Mouse (Mus musculus) heart, embryonic 11.5 days (tissue): Measurements from ENCODE around the gene Olfr229. TPM values are rescaled to one million over a fixed set of nuclear protein-coding genes. Genes with fewer than 3 reads are reported as not detected.
"Not testable (repeated sequence)": the region's sequence is repeated elsewhere in the genome, so short reads cannot be mapped to it uniquely, and the experiment has no call there.

Source experiments
- ATAC-seq: fragments of 200-750 bp; cut with Nextera tagmentation; replicated peaks from 2 replicates; pipeline ENCODE4 v1.8.0; 2017; ENCODE audit warnings: moderate library complexity; ENCODE audit not compliant: insufficient number of reproducible peaks, low FRiP score, low TSS enrichment
- H3K27ac ChIP-seq: fragments of 300-500 bp; sonication (generic); 2 replicates; pipeline ENCODE4 v1.5.1; 2014; ENCODE audit warnings: mild to moderate bottlenecking, low read depth, low read length
- H3K27me3 ChIP-seq: fragments of 300-500 bp; sonication (generic); 2 replicates; pipeline ENCODE4 v1.6.1; 2014; ENCODE audit warnings: mild to moderate bottlenecking, low read length, mixed read lengths; ENCODE audit not compliant: control insufficient read depth, insufficient read depth
- H3K36me3 ChIP-seq: fragments of 300-500 bp; sonication (generic); 2 replicates; pipeline ENCODE4 v1.6.1; 2014; ENCODE audit warnings: mild to moderate bottlenecking, low read length, moderate library complexity, mixed read lengths; ENCODE audit not compliant: control insufficient read depth, insufficient read depth
- H3K4me1 ChIP-seq: fragments of 300-500 bp; sonication (generic); 2 replicates; pipeline ENCODE4 v1.6.1; 2014; ENCODE audit warnings: low read length; ENCODE audit not compliant: control insufficient read depth, insufficient read depth
- H3K4me2 ChIP-seq: fragments of 300-500 bp; sonication (generic); 2 replicates; pipeline ENCODE4 v1.6.1; 2014; ENCODE audit warnings: mild to moderate bottlenecking, moderate library complexity
- H3K4me3 ChIP-seq: fragments of 300-500 bp; sonication (generic); 2 replicates; pipeline ENCODE4 v1.5.1; 2014; ENCODE audit warnings: low read depth, low read length
- H3K9ac ChIP-seq: fragments of 300-500 bp; sonication (generic); 2 replicates; pipeline ENCODE4 v1.6.1; 2014; ENCODE audit warnings: mild to moderate bottlenecking, low read depth, low read length, moderate library complexity
- H3K9me3 ChIP-seq: fragments of 300-500 bp; sonication (generic); replicated peaks from 2 replicates; pipeline ENCODE4 v1.6.1; 2016; ENCODE audit warnings: low read length; ENCODE audit not compliant: control insufficient read depth
- WGBS: fragments of 180-500 bp; shearing (Covaris S2); extraction: QIAGEN DNeasy Blood & Tissue Kit; methylation state at CpG from one replicate; pipeline ENCODE4 v1.1.7; 2014; ENCODE audit not compliant: insufficient replicate concordance; 5-methylcytosine and 5-hydroxymethylcytosine counted together
- polyA plus RNA-seq: library from polyadenylated mRNA; unstranded; fragments of >200 nt; fragmentation: Nextera tagmentation; extraction: Ambion mirVana; gene quantifications from 2 replicates; pipeline ENCODE4 v1.2.1, GENCODE M21; 2014

The Olfr229 gene
- polyA plus RNA-seq, result not detected in 2 replicates

GRCm38 (mm10) chr9:39907036-39907435, at the start of gene Olfr229:
TSS of gene Olfr229 (plus strand) at chr9:39907336.
- Histone ChIP-seq H3K9me3 (no peaks in the 10 kb centered on the region), H3K27me3 (no peaks in the 10 kb centered on the region), H3K4me1 (no peaks in the 10 kb centered on the region), H3K4me3 (no peak within 1 kb of the TSS), H3K27ac (no peak within 1 kb of the TSS), H3K4me2 (no peak within 1 kb of the TSS), H3K9ac (no peak within 1 kb of the TSS), H3K36me3 (no peaks in the 10 kb centered on the region)
- WGBS, result 65% methylated on average over 2 of the region's 2 CpGs
- no peak for ATAC-seq

- no peaks in the 10 kb centered on the region for H3K4me1 ChIP-seq
- no peak within 1 kb of the TSS for H3K4me3 ChIP-seq
- no peak within 1 kb of the TSS for H3K27ac ChIP-seq
- no peak for ATAC-seq
- no peaks in the 10 kb centered on the region for H3K27me3 ChIP-seq
- WGBS, result 63% methylated on average over 2 of the region's 2 CpGs
- H3K4me2 ChIP-seq, result no peak within 1 kb of the TSS
- no peaks in the 10 kb centered on the region for H3K36me3 ChIP-seq
- H3K9ac ChIP-seq, result no peak within 1 kb of the TSS
- H3K9me3 ChIP-seq, result no peaks in the 10 kb centered on the region
Observed at GRCm38 (mm10) chr9:39866122-39866521, 41.0 kb upstream of the Olfr229 start, which contains the start of gene Olfr972. TSS of gene Olfr972 (plus strand) at chr9:39866422.

GRCm38 (mm10) chr9:39871986-39872385, 35.1 kb upstream of the Olfr229 start:
- H3K4me1 ChIP-seq, H3K4me3 ChIP-seq, H3K4me2 ChIP-seq, ATAC-seq, H3K36me3 ChIP-seq, H3K9ac ChIP-seq, H3K9me3 ChIP-seq, H3K27ac ChIP-seq, H3K27me3 ChIP-seq: not testable (repeated sequence)
- 68% methylated on average over 1 of the region's 1 CpGs for WGBS

- not testable (repeated sequence) for H3K27ac ChIP-seq, H3K4me3 ChIP-seq, H3K4me1 ChIP-seq, H3K9ac ChIP-seq, H3K27me3 ChIP-seq, H3K4me2 ChIP-seq, H3K36me3 ChIP-seq, ATAC-seq, H3K9me3 ChIP-seq
- no CpG with 5 or more reads among the region's 4 CpGs for WGBS
Observed at GRCm38 (mm10) chr9:39877541-39878396, 29.4 kb upstream of the Olfr229 start.

GRCm38 (mm10) chr9:39905106-39905505, 2.0 kb upstream of the Olfr229 start:
- Histone ChIP-seq H3K36me3 (no peaks in the 10 kb centered on the region), H3K9me3 (no peaks in the 10 kb centered on the region), H3K27me3 (no peaks in the 10 kb centered on the region), H3K4me3 (no peak overlapping the region), H3K4me2 (no peak overlapping the region), H3K27ac (no peak overlapping the region), H3K9ac (no peak overlapping the region), H3K4me1 (no peaks in the 10 kb centered on the region)
- 70% methylated on average over 6 of the region's 6 CpGs for WGBS
- ATAC-seq, result no peak

- 66% methylated on average over 3 of the region's 3 CpGs for WGBS
- no peak for ATAC-seq
- no peak overlapping the region for H3K4me2 ChIP-seq
- H3K27me3 ChIP-seq, result no peaks in the 10 kb centered on the region
- no peak overlapping the region for H3K27ac ChIP-seq
- no peak overlapping the region for H3K4me3 ChIP-seq
- H3K4me1 ChIP-seq, result no peaks in the 10 kb centered on the region
- H3K9ac ChIP-seq, result no peak overlapping the region
- no peaks in the 10 kb centered on the region for H3K9me3 ChIP-seq
- no peaks in the 10 kb centered on the region for H3K36me3 ChIP-seq
Observed at GRCm38 (mm10) chr9:39909939-39910338, 2.8 kb downstream of the Olfr229 start.

GRCm38 (mm10) chr9:39927975-39928836, 21.1 kb downstream of the Olfr229 start:
- not testable (repeated sequence) for H3K4me2 ChIP-seq, H3K36me3 ChIP-seq, H3K9ac ChIP-seq, H3K27me3 ChIP-seq, ATAC-seq, H3K27ac ChIP-seq, H3K4me1 ChIP-seq, H3K4me3 ChIP-seq, H3K9me3 ChIP-seq
- WGBS, result no CpG with 5 or more reads among the region's 4 CpGs

- not testable (repeated sequence) for H3K4me3 ChIP-seq
Observed at GRCm38 (mm10) chr9:39928837-39929236, 21.7 kb downstream of the Olfr229 start.

More at GRCm38 (mm10) chr9:39928837-39929236, 21.7 kb downstream of the Olfr229 start:
- H3K9ac ChIP-seq, H3K4me1 ChIP-seq, H3K36me3 ChIP-seq, ATAC-seq, H3K27me3 ChIP-seq, H3K27ac ChIP-seq, H3K9me3 ChIP-seq, H3K4me2 ChIP-seq: not testable (repeated sequence)
- 48% methylated on average over 1 of the region's 1 CpGs for WGBS
